Mouse (Mus musculus) kidney, adult 11 months (tissue): ENCODE measurements around the gene Gmds.

Experiments used
- DNase-seq: peaks from one replicate; pipeline ENCODE4 v3.0.0; 2022

Gmds gene

DNA sequence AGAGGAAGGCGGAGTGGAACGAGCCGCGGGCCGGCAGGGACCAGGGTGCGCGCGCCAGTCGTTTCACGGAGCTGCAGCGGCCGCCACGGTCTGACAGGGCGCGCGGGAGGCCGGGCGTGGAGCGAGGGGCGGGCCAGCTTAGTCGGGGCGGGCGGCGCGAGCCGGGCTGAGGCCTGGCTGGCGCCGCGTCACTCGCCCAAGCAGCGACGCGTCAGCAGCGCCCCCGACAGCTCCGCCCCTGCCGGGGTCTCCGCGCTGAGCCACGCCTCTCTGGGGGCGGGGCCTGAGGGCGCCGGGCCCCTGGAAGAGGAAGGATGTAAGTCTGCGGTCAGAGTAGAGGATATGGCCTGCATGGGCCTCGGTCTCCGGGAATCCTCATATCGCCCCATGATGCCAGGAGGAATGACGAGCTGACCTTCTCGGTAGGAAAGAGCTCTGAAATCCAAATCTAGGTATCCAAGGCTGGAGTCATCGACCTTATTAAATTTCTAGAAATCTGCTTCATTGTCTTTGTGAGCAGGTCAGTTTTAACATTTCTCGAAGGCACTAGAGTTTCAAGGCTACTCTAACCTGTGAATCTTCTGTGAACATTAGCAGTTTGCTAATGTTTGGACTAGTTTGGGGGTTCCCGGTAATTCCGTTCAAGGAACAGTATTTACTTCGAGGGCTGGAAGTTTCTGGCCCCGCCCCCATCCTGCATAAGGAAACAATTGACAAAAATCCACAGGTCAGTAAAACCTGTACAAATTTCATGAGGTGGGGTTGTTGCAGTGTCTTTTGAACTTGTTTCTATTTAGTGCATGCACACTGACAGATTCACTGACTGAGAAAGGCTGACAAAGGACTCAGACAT is at the start of gene Gmds:
Gene Gmds, minus strand, starts transcription at position 228 of the 853 bp plus-strand sequence.
- peak; percentile 95 for DNase-seq

DNA sequence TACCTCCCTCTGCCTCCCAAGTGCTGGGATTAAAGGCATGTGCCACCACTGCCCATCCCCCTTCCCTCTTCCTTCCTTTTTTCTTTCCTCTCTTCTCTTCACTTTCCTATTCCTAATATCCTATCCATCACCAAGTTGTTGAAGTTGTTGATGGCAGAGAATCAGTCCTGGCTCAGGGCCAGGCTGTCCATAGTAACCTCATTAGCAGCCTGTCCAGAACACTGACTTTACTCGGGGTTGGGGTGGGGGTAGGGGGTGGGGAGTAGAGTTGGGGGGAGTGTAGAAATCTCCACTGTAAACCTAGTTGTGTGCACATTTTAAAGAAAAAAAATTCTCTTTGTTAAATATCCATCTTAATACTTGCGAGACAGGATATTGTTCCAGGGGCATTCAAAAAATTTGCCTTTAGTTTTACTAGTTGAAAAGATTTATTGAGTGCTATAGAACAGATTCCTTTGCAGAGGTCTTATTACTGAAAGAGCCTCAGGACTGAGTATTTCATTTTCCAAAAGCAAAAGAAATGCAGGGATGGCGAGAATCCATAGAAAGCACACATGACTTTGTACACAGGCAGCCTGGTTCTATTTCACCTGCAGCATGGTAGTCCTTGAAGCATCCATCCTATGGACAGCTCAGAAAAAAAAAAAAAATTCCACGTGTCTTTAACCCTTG is 47.0 kb upstream of the Gmds start:
- no peak for DNase-seq

DNA sequence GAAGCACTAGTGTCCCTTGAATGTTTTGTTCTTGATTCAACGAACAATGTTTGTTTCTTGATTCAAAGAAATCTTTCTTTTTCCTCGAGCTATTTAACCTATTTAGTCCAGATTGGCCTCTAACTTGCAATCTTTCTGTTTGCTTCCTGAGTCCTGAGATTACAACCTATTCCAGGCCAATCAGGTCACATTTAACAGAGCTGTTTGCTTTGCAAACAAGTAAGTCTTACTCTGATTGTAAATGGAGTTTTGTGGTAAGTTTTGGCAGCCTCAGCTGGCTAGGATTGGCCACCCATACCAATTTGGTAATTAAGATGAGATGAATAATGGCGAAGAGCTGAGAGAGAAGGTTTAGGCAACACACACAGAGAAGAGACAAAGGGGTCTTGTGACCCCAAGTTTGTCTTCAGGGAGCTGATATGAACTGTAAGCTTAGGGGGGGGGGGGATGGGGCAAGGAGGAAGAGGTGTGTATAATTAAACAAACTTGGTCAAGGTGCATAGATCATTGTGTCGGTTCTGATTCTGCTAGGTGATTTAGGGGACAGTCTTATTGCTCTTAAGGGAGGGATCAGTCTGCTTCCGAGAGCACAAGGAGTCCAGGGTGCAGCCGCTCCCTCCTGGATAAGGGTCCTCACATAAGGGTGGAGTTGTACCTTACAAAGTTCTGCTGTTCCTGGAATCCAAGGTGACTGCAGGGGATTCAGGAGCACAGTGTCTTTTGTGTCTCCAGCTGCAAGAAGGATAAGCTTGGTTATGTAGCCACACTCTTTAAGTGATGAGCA is 43.9 kb upstream of the Gmds start:
- DNase-seq: no peak

DNA sequence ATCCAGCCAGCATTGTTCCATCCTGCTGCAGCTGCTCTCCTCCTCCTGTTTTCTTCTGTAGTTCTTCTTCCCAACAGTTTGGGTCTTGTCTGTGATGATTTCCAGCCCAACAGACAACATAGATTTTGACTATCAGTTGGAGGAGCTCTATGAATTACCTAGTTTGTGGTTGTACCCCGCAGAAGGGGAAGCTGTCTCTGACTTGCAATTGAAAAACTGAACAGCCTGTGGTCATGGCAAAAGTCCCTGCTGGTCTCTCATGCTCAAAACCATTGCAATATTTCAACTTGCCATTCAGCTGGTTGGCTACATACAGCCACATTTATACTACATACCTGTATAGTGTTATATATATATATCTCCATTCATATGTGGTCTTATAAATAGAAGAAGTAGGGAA is 40.1 kb upstream of the Gmds start:
- no peak for DNase-seq

DNA sequence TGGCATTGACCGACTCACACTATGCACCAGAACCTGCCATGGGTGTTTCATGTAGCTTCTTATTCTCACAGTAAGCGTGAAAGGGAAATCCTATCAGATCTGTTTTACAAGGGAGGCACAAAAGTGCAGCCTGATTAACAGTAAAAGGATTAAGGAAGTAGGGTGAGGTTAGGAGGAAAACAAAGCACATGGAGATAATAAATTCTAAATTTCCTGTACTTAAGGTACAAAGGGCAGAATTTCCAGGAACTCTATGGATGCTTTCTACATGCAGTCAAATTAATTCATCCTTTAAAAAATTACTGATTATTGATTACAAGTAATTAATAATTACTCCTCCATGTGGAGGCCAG is 34.0 kb upstream of the Gmds start:
- DNase-seq: no peak

DNA sequence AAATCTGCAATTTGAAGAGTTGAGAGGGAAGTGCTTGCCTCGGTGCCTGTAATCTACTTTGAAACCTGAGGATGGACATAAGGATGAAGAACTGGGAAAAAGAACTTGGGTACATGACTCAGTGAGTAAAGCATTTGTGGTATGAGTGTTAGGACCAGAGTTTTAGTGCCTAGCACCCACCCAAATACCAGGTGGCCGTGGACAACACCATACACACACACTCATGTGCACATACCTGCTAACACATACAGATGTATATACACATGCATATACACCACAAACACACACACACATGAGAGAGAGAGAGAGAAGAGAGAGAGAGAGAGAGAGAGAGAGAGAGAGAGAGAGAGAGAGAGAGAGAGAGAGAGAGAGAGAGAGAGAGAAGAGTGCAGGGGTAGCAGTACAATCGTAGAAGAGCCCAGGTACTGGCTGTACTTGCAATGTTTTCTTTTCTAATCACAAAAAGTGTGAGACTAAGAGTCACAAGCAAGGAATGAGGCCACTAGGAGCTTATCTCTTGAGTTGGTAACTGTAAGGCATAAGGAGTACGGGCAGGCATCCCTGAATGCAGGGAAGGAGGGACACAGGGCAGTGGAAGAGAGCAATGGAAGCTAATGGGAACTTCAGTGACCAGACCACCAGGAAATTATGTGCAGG is 33.5 kb upstream of the Gmds start:
- no peak for DNase-seq

DNA sequence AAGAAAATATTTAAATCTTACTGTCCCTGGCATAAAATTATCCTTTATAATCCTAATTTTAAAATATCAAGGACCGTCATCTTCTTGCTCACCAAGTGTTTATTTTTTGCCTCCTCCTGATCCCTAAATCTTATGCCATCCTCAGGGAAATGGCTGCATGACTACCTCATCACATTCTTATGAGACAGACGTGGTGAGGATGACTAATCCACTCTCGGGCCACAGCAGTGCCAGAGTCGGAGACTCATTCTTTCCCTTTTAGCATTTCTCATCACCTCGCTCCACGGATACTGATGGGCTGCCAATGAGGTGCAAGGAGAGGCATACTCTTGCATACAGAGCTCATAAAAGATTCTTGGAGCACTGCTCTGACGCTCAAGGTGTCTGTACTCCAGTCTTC is 32.2 kb upstream of the Gmds start:
- no peak for DNase-seq

DNA sequence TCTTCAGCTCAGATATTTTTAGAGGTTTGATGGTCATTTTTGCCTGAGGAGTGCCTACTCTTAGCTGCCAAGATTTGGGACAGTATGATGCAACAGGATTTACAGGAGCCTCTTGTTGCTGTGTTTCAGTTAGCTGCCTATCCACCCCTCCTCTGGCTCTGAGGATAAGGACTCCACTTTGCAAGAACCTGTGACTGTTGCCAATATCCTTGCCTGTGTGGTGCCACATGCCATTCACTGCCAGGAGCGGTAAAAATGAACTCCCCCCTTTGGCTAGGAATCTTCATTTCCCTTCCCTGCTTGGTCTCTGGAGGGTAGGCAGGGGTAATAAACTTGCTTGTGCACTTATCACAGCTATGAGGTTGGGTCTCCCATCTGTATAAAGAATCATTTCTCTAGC is 31.6 kb upstream of the Gmds start:
- DNase-seq: no peak

DNA sequence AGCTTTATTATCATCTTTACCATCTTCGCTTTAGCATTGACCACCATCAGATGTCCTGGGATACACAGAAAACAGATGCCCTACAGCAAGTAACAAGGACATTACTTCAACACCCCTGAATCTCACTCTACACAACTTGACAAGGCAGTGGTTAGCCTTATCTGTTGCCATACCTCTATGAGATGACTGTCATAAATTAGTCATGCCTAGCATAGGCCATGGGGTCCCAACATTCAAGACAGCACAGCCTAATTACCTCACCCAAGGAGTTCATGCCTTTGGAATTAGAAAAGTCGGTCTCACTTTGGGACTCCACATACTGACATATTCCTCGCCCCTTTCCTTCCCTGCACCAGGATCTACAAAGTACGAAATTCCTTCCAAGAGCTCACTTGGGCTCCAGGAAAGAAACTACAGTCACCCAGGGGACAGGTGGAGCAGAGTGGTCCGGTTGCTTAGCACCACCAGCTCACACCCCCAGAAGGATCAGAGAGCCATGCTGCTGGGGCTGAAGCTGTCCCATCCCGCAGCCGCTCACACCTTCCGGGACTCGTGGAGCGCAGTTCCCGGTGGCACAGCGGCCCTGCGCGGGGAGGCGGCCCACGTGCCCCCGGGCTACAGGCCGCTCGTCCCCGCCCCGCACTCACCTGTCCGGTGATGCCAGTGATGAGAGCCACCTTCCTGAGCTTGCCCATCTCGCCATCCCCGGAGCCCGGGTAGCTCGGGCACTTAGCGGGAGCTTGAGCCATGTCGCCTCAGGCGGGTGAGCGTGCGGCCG is 616 bp downstream of the Gmds start:
- no peak for DNase-seq

DNA sequence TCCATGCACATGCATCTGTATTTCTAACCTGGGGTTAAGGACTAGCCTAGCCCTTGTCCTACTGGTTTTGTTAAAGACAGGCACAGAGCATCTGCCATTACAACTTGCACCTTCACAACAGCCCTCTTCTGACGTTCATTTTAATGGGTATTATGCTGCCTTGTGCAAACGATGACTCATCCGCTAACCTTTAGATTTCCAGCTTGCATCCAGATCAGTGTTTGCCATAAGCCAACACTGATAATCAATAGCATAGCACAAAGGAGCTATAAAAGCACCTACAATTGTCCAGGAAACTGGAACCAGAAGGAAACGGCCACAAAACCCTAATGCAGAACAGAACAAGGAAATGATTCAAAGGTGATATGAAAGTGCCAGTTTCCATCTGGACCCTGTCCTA is 20.2 kb downstream of the Gmds start:
- DNase-seq: no peak

DNA sequence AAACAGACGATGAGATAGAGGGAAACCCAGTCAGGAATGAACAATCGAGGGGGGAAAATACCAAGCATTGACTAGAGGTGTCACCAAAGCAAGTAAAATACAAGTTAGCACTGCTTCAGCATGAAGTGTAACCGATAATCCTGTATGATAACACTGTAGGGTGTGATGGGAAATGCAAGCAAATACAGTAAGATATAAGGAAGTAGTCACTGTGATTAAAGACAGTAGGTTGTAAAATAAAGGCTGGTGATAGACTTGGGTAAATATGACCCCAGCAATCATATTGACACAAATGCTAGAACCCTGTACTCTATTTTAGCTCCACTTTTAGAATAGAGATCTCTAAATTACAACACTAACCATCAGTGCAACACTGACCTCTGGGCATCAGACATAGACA is 21.2 kb downstream of the Gmds start:
- no peak for DNase-seq

DNA sequence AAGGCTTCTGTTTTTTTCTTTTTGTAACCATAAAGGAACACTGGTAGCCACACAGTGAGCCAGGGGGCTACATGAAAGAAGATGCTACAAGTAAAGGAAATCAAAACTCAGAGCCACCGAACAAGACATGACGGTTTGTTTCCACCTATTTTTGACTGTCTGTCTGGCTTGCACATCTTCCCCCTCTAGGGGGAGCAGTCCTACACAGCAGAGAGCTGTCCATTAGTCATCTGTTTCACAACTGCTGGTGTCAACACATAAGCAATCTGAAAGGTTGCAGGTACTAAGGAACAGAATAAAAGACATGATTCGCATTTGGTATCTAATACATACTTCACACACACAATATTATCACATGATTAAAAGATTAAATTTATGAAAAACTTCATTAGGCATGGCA is 25.9 kb downstream of the Gmds start:
- DNase-seq: peak; percentile 38

DNA sequence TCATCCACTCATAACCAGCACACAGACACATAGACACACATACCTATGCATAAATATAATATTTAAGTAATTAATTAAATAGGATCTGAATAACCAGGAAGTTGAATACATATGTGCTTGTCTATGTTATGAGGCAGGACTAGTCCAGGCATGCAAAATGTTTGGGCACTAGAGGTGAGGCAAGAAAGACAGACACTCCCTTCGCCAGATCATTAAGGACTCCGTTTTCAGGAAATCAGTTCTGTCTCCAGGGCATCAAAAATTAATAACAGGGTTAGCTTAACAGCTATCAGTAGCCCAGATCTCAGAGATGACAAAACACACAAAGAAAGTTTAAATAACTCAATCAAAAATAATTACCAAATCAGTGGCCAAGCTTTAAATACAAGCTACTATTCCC is 27.1 kb downstream of the Gmds start:
- no peak for DNase-seq

DNA sequence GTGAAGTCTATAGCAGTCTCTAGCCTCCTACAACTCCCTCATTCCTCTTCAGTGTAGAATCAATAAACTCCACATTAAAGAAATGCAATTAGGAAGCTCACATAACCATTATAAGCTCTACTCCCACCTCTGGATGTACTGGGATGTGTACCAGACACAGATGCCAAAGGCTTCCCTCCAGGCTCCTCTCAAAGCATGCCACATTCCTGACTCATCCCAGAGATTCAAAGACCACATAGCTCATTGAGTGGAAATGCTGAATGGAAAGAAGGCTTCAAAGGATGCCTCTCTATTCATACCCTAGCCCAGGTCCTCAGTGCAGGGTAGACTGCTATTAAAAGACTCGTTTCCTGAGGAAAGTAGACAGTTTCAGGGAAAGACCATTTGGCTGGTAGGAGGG is 40.1 kb downstream of the Gmds start:
- no peak for DNase-seq

DNA sequence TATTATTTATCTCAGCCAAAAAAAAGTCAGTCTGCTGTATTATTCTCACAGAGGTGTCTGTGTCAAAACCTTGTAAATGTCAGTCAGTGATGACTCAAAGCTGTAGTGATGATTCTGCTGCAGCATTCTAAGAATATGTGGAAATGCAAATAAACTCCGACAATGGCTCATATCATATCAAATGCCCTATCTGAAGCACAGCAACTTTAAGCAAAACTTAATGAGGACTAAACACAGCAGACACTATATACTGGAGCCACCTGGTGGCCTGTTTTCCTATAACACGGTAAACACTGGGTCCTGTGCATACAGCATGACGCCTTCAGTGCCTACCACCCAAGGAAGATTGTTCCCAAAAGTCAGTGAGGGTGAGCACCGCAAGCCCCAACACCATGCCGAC is 41.1 kb downstream of the Gmds start:
- peak; percentile 18 for DNase-seq

DNA sequence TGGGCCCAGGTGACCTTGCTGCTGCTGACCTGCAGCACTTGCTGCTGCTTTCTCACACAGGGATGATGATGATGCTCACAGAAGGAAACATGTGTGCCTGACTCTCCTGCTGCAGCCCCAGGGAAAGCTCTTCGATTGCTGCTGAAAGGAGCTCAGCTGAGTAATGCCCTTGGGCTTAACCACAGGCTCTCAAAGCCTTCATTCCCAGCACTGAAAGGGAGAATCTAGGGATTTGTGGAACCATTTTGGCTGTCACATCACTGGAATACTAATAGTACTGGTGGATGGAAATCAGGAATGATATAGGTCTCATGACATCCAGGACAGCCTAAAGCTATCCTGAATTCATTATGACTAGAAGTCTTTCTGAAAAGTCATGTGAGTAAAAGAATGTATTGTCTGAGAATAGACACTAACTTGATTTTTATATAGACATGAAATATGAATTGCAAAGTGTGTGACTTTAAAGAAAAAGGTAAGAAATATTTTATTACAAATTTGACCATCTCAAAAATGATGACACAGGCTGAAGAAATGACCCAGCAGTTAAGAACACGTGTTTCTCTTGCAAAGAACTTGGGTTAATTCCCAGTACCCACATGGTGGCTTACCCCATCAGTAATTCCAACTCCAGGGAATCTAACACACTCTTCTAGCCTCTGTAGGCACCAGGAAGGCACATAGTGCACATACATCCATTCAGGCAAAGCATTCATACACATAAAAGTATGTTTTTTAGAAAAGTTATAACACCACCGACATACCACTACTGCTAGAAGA is 43.9 kb downstream of the Gmds start:
- DNase-seq: no peak

DNA sequence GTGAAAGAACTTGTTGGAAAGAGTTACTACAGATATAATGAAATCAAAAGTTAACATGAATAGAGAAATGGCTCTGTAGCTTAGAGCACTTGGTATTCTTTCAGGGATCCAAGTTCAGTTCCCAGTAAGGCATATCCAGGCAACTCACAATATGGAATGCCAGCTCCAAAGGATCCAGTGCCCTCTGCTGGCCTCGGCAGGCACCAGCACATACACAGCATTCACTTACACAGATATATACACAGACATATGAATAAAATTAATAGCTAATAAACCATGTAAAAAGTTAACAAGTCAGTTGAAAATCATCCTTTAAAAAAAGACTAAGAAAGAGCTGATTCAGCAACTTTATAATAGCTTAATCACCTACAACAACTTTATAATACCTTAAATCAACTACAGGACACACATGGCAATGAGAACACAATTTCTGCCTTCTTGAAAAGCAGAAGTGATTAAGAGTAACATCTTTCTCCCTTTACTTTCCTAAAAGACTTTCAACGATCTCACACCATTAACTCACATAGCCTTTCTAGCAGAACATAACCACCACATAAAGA is 65.5 kb downstream of the Gmds start:
- DNase-seq: no peak

DNA sequence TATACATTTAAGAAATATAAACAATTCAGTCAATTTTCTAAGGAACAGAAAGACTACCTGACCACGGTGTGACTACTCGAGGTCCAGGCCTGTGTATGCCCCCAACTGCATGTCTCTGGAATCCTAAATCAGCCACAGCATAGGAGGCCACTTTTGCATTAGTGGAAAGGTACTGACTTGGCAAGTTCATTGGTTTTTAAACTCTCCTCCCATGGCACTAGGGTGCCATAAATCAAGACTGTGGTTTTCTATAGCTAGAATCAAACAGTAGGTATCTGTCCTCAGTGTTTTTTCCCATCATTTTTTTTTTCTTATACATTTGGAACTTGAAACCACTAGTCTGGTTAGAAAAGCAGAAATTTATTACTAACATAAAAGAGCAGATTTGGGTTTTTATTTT is 68.8 kb downstream of the Gmds start:
- no peak for DNase-seq

DNA sequence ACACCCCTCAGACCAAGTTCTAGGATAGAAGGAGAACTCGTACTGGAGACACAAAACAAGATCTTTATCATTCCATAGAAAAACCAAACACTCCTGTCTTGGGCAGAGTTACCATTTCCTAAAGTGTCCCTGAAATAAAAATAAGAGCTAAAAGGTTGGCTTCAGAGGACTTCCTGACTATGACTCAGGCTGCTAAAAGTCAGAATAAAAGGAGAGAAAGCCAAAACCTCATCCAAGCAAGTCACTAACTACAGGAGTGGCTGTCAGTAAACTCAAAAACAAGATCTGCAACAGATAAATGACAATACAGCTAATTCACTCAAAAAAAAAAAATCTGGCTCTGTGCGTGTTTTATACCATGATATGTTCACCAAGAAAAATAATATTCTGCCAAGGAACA is 69.3 kb downstream of the Gmds start:
- no peak for DNase-seq

DNA sequence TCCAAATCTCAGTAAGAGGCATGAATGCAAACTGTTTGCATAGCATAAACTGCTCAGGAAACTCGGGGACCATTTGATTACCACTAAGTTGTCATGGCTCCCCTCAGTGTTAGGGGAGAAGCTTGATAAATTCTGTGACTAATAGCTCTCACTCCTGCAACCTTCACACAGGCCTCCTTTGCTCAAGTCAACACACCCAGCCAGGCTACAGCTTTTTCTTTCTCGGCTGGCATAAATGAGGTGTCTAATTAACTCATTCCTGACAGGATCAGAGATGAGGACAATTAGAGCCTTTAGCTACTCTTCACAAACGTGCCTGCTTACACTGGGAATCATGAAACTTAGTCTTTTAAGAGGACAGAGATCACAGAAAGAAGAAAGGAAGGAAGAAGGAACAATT is 70.3 kb downstream of the Gmds start:
- no peak for DNase-seq

DNA sequence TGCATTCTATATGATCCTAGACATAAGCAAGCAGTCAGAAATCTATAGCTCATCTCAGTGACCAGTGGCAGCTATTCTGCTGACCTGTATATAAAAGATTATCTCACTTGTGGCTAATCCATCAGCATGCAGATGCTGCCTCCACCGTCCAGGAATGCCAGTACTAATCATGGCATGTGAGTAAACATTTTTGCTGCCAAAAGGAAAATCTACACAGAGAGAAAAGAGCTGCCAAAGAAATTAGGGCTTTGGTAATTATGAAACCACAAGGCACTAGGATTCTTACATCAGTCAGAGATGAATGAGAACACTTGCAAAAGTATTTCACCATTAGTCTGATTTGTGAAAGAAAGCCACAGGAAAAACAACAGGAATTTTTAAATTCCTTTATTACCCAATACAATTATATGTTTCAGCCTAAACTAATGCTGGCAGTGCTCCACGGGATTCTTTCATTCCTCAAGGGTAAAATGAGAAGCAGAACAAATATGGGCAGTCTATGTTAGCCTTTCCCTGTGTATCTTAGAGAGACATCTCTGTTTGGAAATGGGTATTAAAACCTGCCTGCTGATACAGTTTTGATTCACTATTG is 71.3 kb downstream of the Gmds start:
- DNase-seq: no peak
